Mouse (Mus musculus) kidney, embryonic 14.5 days (tissue): ENCODE results near the gene Mup7. TPM values are rescaled to one million over a fixed set of nuclear protein-coding genes. Genes with fewer than 3 reads are reported as not detected.
"Not testable (repeated sequence)": the region's sequence is repeated elsewhere in the genome, so short reads cannot be mapped to it uniquely, and the experiment has no call there.

ENCODE experiments used
- ATAC-seq: fragments of 200-750 bp; cut with Nextera tagmentation; 2 replicates; pipeline ENCODE4 v1.8.0; 2017; ENCODE audit warnings: moderate number of reproducible peaks, mild to moderate bottlenecking, moderate TSS enrichment, moderate library complexity; ENCODE audit not compliant: low FRiP score, low TSS enrichment
- H3K27ac ChIP-seq: fragments of 300-500 bp; sonication (generic); 2 replicates; pipeline ENCODE4 v1.5.1; 2014; ENCODE audit warnings: low read depth, mild to moderate bottlenecking, low read length, moderate library complexity, mixed read lengths
- H3K27me3 ChIP-seq: fragments of 300-500 bp; sonication (generic); 2 replicates; pipeline ENCODE4 v1.6.1; 2014; ENCODE audit warnings: mild to moderate bottlenecking, low read length; ENCODE audit not compliant: control insufficient read depth, insufficient read depth
- H3K36me3 ChIP-seq: fragments of 300-500 bp; sonication (generic); 2 replicates; pipeline ENCODE4 v1.6.1; 2014; ENCODE audit warnings: low read length, mixed read lengths; ENCODE audit not compliant: control insufficient read depth, insufficient read depth
- H3K4me1 ChIP-seq: fragments of 300-500 bp; sonication (generic); 2 replicates; pipeline ENCODE4 v1.6.1; 2014; ENCODE audit warnings: low read length, mixed read lengths; ENCODE audit not compliant: control insufficient read depth, insufficient read depth
- H3K4me2 ChIP-seq: fragments of 300-500 bp; sonication (generic); replicated peaks from 2 replicates; pipeline ENCODE4 v1.6.1; 2014; ENCODE audit warnings: low read depth, mild to moderate bottlenecking, low read length
- H3K4me3 ChIP-seq: fragments of 300-500 bp; sonication (generic); 2 replicates; pipeline ENCODE4 v1.5.1; 2014; ENCODE audit warnings: mild to moderate bottlenecking, low read length
- H3K9ac ChIP-seq: fragments of 300-500 bp; sonication (generic); 2 replicates; pipeline ENCODE4 v1.6.1; 2014; ENCODE audit warnings: low read depth, mild to moderate bottlenecking, low read length, moderate library complexity
- H3K9me3 ChIP-seq: fragments of 300-500 bp; sonication (generic); 2 replicates; pipeline ENCODE4 v1.6.1; 2016; ENCODE audit warnings: low read length; ENCODE audit not compliant: control insufficient read depth
- WGBS: fragments of 180-500 bp; shearing (Covaris S2); extraction: QIAGEN DNeasy Blood & Tissue Kit; methylation state at CpG from one replicate; pipeline ENCODE4 v1.1.7; 2014; 5-methylcytosine and 5-hydroxymethylcytosine counted together
- polyA plus RNA-seq: library from polyadenylated mRNA; unstranded; fragments of >200 nt; fragmentation: Nextera tagmentation; extraction: Ambion mirVana; gene quantifications from 2 replicates; pipeline ENCODE4 v1.2.1, GENCODE M21; 2014

The Mup7 gene
- polyA plus RNA-seq, result not detected in 2 replicates

DNA sequence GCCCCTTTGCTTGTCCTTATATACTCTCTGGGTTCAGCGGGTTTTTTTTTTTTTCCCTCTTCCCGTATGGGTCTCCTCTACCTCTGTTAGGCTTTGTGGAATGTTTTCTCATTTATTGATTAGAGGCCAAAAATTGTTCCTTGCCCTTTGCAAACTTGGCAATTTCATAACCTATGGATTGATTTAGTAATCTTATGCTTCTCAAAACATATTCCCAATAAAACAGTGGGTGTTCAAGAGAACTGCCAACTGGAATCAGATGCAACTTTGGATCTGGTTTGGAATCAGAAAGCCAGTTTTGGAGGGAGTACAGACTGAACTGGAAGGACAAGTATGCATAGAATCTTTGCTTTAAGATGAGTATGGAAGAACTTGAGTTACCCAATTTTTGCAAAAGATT lies at the start of gene Mup7:
TSS of gene Mup7 (minus strand) at position 101 of the 400 bp plus-strand sequence.
- ATAC-seq, H3K9me3 ChIP-seq, H3K4me3 ChIP-seq, H3K4me2 ChIP-seq, H3K36me3 ChIP-seq, H3K27me3 ChIP-seq, H3K4me1 ChIP-seq, H3K9ac ChIP-seq, H3K27ac ChIP-seq: not testable (repeated sequence)
- WGBS, result 88% methylated on average over 2 of the region's 2 CpGs

DNA sequence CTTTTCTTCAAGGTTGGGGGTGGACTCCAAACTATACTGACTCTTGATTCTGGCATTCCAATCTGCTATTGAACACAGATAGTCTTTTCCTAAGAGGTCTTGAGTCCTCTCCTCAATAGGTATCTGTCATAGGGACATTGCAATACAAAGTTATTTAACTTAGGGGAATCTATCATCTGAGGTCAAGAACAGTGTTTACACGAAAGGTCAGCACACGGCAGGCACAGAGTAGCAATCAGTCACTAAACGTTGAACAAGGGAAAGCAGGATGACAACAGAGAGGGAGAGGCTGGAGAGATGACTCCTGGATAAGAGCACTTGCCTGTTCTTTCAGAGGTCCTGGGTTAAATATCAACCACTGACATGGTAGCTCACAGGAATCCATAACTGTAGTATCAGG lies 9.6 kb upstream of the Mup7 start:
- not testable (repeated sequence) for H3K4me3 ChIP-seq, H3K36me3 ChIP-seq, H3K4me1 ChIP-seq, H3K9ac ChIP-seq, H3K9me3 ChIP-seq, H3K4me2 ChIP-seq, H3K27me3 ChIP-seq, H3K27ac ChIP-seq, ATAC-seq
- WGBS, result 56% methylated on average over 3 of the region's 3 CpGs

DNA sequence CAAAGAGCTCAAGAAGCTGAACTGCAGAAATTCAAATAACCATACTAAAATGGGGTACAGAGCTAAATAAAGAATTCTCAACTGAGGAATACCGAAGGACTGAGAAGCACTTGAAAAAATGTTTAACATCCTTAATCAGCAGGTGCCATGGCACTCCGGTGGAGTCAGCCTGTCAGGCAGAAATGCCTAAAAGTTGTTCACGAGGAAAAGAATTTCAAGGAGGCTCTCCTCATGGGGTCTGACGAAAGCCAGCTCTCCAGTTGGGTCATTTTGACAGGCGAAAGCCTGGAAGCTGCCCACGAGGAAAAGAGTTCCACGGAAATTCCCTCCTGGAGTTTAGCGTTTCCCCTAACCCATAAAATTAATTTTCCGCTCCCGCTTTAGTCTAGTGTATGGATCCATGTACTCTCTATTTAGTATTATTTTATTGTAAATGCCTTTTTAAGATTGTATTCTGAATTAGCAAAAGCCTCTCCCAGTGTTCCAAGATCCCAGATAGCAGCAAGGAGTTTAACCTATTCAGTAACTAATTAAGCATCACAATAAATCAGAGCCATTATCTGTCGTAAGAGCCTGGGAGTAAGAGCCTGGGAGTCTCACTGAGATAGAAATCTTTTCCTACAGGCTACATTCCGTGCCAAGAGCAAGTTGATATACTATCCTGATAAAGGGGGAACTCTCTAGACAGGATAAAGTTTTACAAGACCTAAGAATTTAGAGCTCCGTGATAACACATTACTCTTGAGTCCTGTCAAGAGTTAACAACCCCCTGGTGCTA lies 40.8 kb downstream of the Mup7 start:
- H3K9me3 ChIP-seq, H3K27me3 ChIP-seq, H3K27ac ChIP-seq, H3K4me2 ChIP-seq, H3K9ac ChIP-seq, H3K4me3 ChIP-seq, H3K36me3 ChIP-seq, H3K4me1 ChIP-seq: not testable (repeated sequence)
- ATAC-seq, result peak; percentile 81; the same call in 1 of the 2 replicates
- 51% methylated on average over 13 of the region's 13 CpGs for WGBS

DNA sequence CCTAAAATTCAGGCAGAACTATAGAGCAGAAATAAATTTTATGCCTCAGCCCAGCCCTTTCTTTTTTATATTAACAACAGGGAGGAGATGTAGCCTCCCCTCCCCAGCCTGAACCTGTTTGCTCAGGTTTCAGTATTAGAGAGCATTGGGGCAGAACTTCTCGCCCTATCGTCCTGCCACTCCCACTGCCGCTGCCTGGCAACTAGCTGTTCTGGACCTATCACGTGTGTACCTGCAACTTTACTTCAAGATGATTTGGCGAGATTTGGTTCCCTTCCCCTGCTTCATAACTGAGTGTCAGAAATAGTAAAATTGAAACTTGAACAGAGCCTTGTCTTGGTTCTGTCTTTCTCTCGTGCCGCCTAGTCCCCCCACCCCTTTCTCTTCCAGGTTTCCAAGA lies 50.1 kb downstream of the Mup7 start:
- 79% methylated on average over 7 of the region's 7 CpGs for WGBS

More for the DNA sequence above, 50.1 kb downstream of the Mup7 start:
- H3K4me3 ChIP-seq, H3K27me3 ChIP-seq, H3K9me3 ChIP-seq, H3K9ac ChIP-seq, H3K4me2 ChIP-seq, H3K4me1 ChIP-seq, ATAC-seq, H3K36me3 ChIP-seq, H3K27ac ChIP-seq: not testable (repeated sequence)

Other genes with a start within 250 kb of the Mup7 start
- gene Slc46a2, start 155.4 kb downstream of the Mup7 start, polyA plus RNA-seq, result 0.07 TPM in 1 of 2 replicates, not detected in the other
- gene Mup4, start 109.8 kb downstream of the Mup7 start, polyA plus RNA-seq, result not detected in 2 replicates
- not detected in 2 replicates for gene Mup6, start 106.2 kb downstream of the Mup7 start, polyA plus RNA-seq
- not detected in 2 replicates for gene Mup2, start 83.8 kb upstream of the Mup7 start, polyA plus RNA-seq
- not detected in 2 replicates for gene Mup8, start 152.1 kb upstream of the Mup7 start, polyA plus RNA-seq